Mouse (Mus musculus) gastrocnemius, adult 2 months (tissue): ENCODE data around the gene Adamtsl1. TPM values are rescaled to one million over a fixed set of nuclear protein-coding genes. Genes with fewer than 3 reads are reported as not detected.

Experiments
- DNase-seq: peaks from one replicate; pipeline ENCODE4 v3.0.0; 2022
- H3K27ac ChIP-seq: fragments of 200-600 bp; 2 replicates; pipeline ENCODE4 v1.8.1; 2022; ENCODE audit warnings: mild to moderate bottlenecking
- H3K4me3 ChIP-seq: fragments of 200-600 bp; 2 replicates; pipeline ENCODE4 v1.8.1; 2022; ENCODE audit warnings: mild to moderate bottlenecking, moderate library complexity
- CTCF ChIP-seq: fragments of 200-600 bp; IDR thresholded peaks from 2 replicates; pipeline ENCODE4 v1.8.1; 2022; ENCODE audit warnings: antibody characterized with exemption, mild to moderate bottlenecking, moderate library complexity
- intact Hi-C: fragments of 180-260 bp; cut with DNase I; formaldehyde crosslinking; loops from one replicate; pipeline ENCODE4 v1.15.1; 2025
- total RNA-seq, 2 experiments: library from RNA; stranded (reverse); gene quantifications; 2 replicates each; pipeline ENCODE4 v1.2.3; 2021

Adamtsl1 gene
- total RNA-seq, 2 experiments from 2014 or later = 5.7 to 5.9 TPM

DNA sequence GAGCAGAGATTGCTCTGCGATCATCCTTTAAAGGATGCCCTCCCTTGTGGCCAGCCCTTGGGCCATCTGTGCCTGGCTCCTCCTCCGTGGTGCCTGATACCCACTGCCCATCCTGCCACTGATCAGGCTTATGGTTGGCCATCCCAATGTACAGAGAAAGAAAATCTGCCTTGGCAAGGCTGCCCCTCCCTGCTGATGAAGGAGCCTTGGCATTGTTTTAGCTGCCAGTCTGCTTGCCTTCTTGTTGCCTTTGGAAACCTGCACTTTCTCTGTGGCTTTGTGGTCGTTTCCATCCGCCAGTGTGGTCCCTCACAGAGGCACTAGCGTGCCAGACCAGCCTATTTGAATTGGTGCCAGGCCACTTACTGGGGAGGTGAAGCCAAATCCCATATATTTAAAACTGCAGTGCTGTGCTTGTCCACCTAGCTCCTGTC, 323.6 kb downstream of the Adamtsl1 start:
- Histone ChIP-seq H3K4me3 (no peak overlapping the region), H3K27ac (no peak overlapping the region)
- TF ChIP-seq CTCF = no peak
- no peak for DNase-seq
- intact Hi-C loops = no loop called here

DNA sequence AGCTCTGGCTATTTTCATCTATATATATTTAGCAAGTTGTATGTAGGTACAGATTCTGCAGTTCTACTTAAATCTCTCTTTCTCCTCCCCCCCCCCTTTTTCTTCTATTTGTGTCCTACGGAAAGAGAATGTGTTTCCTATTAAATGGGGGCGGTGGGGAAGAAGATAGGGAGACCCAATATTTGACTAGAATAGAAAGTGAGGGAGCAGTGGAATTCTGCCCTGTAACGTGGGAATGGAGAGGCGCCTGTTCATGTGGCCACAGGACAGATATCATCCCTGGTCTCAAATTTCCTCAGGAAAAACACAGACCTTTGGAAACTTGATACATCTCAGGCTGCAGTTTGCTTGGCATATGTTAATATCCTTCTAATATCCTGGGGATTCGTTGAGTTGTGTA, 324.1 kb downstream of the Adamtsl1 start:
- H3K27ac ChIP-seq = no peak overlapping the region
- intact Hi-C loops = no loop called here
- TF ChIP-seq CTCF = no peak
- DNase-seq = no peak
- H3K4me3 ChIP-seq = no peak overlapping the region

DNA sequence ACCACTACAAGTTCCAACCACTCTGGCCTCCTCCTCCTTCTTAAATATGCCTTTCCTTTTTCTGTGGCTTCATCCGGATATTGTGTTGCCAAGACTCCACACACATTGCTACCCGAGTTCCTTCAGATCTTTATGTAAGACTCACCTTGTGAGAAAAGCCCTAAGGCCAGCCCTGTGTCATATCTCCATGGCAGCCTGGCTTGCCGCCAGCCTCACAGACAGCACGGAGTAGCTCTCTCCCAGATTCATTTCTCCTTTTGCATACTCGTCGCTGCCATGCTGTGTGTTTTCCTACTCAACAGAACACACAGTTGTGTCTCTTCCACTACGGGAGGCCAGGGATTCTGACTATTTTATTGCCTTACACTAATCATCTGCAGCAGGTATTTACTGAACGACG, 328.1 kb downstream of the Adamtsl1 start:
- Histone ChIP-seq H3K4me3 (no peak overlapping the region), H3K27ac (no peak overlapping the region)
- intact Hi-C loops = no loop called here
- TF ChIP-seq CTCF = no peak
- DNase-seq = peak; percentile 19

DNA sequence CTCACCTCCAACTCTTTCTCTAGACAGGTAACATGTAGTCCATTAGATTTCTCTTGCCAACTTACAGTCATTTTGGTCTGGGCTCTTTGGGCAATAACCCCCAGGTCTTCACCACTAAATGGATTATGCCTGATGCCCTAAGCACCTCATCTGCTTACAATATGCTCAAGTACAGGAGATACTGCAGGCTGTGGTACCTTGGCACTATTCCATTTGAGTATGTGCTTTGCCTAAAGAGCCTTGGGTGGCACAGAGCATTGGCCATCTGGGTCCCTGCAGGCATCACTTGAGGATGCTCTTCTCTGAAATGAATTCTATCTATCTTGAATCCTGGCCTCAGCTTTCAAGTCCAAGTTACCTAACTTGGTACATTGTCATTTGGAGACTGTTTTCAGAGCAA, 330.4 kb downstream of the Adamtsl1 start:
- intact Hi-C loops = no loop called here
- H3K4me3 ChIP-seq = no peak overlapping the region
- no peak overlapping the region for H3K27ac ChIP-seq
- no peak for DNase-seq
- TF ChIP-seq CTCF = no peak

DNA sequence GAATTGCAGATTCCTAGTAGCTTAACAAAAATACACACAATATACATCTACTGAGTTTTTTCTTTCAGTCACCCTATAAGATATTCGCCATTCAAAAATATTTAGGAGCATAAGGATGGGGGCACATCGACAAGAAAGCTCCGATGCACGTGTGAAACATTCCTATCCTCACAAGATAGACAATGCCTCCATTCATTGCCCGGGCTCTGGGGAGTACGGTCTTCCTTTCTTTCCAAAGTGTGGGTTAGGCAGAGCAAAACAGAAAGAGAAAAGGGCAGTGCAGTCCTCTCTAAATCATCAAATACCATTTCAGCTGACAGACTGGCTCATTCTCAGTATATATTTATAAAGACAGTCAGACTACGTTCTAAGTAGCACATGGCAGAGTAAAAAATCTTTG, 332.0 kb downstream of the Adamtsl1 start:
- Histone ChIP-seq H3K4me3 (no peak overlapping the region), H3K27ac (no peak overlapping the region)
- TF ChIP-seq CTCF = no peak
- intact Hi-C loops = no loop called here
- no peak for DNase-seq

DNA sequence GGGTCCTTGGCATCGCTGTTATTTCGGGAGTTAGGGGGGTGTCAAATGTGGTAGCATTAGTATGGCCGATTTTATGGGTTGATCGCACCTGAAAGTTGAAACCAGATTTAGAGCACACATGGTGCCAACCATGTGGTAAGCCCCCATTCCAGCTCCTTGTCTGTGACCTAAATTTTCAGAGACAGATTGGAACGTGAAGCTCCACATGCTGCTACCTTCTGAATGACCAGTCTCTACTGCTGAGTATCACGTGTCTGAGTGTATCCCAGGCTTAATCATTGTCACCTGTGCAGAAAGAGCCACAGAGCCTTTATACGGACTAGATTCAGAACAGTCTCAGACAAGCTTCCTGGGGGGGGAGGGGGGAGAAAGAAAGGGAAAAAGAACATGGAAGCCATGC, 339.4 kb downstream of the Adamtsl1 start:
- no peak overlapping the region for H3K4me3 ChIP-seq
- intact Hi-C loops = no loop called here
- no peak for DNase-seq
- no peak for TF ChIP-seq CTCF
- H3K27ac ChIP-seq = no peak overlapping the region

DNA sequence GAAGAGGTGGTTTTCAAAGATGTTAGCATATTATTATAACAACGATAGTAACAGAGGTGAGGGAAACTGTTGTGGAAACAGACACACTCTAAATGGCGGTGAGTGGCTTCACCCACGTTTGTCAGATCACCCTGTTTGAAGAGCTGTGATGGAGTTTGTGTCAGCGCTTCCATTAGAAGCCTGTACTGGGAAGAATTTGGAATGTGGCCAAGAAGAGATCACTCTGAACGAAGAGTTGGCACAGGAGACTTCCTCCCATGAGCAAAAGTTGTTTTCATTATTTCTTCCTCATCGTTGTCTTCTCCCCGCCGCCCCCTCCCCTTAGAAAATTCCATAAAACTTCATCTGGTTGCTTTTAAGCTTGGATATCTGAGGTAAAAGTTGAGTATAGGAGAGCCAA, 340.5 kb downstream of the Adamtsl1 start:
- TF ChIP-seq CTCF = no peak
- Histone ChIP-seq H3K27ac (no peak overlapping the region), H3K4me3 (no peak overlapping the region)
- DNase-seq = no peak
- intact Hi-C loops = no loop called here

DNA sequence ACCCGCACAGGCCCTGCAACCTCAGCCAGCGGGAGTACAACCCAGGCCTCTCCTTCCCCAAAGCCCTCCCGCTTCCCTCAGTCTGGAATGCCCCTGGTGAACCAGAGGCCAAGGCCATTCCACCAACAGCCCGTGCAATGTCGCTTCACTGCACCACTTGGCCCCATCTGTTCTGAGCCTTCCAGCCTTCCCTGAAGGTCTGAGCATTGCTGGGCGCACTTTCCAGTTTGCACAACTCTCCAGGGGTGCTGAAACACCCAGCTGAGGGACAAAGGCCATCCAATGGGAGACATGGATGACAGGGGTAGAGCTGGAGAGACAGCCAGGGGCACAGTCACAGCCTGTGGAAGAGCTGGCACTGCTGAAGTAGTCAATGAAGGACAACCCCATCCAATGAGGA, 365.4 kb downstream of the Adamtsl1 start:
- TF ChIP-seq CTCF = no peak
- DNase-seq = no peak
- intact Hi-C loops = no loop called here
- H3K27ac ChIP-seq = no peak overlapping the region
- H3K4me3 ChIP-seq = no peak overlapping the region

DNA sequence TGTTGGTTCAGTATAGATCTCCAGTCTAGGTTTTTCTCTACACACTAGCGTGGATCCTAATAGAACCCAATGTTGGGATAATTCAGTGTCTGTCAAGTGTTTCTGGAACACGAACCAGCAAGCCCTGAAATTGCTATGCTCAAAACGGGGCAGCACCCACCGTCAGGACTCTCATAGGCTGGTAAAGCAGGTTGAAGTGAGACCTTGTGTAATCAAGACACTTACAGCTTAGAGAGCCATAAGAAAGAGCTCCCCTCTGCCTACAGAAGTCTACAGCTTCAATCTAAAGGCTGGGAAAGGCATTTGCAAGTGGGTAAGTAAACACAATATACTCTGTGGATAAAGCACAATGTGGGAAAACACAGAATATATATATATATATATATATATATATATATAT, 367.3 kb downstream of the Adamtsl1 start:
- Histone ChIP-seq H3K4me3 (no peak overlapping the region), H3K27ac (no peak overlapping the region)
- DNase-seq = no peak
- no peak for TF ChIP-seq CTCF
- intact Hi-C loops = no loop called here

DNA sequence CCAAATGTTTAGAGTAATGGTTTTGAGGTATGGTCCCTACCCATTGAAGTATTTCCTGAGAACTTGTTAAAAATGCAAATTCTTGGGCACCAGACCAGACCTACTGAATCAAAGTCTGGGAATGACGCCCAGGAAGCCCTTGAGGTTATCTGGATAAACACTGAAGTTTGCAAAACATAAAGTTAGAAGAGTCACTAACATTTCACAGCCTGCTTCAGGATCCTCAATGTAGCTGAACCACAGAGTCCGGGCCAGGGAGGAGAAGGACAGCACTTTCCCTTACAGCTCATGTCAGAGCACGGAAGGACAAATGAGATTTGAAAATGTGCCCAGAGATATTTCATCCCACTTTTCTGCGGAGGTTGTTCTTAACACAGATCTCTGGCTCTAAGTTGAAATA, 370.1 kb downstream of the Adamtsl1 start:
- no peak for DNase-seq
- intact Hi-C loops = no loop called here
- no peak overlapping the region for H3K4me3 ChIP-seq
- TF ChIP-seq CTCF = no peak
- no peak overlapping the region for H3K27ac ChIP-seq

DNA sequence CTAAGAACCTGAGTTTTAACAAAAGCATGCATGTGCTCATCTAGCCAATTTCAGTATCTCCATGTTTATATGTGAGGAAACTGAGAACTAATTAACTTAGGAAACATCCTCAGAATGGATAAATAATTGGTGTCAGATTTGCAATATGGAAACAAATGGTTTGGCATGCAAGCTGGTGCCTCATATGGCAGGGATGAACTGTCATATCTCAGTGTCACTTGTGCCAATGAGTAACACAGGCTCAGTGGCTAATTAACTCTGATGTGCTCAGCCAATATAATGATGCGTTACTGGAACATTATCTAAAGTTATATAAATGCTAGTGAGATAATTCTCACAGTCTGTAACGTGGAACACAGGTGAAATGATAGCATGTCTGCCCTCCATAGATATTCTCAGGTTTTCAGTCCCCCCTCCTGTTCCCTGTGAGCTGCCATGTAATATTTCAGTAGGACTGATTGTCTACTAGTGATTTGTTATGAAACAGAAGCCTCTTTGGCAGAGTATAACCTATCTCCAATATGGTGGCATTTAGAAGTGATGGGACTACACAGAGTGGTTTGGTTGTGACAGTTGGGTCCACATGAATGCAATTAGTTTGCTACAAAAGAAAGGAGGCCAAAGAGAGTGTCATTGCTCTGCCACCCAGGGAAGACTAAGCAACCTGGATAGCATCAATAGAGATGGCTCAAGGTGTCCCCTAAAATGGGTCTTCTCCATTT, 376.1 kb downstream of the Adamtsl1 start:
- intact Hi-C loops = no loop called here
- Histone ChIP-seq H3K4me3 (no peak overlapping the region), H3K27ac (no peak overlapping the region)
- TF ChIP-seq CTCF = no peak
- DNase-seq = no peak

DNA sequence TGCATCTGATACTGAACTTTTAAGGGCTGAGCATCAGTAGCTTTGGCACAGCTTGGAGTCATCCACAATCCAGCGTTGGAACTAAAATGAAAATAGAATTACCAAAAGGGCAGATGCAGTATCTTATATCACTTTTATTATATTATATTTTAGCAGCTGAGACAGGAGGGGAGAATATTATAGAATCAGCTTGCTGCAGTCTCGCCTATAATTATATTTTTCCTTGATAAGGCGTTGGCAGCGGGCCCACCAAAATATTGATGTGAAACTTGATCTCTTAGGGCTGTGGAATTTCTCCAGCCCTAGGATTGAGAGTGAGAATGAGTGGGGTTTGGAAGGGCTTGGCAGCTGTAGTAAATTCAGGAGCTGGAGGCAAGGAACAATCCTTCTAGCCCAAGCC, 387.3 kb downstream of the Adamtsl1 start:
- no peak overlapping the region for H3K27ac ChIP-seq
- no peak for DNase-seq
- intact Hi-C loops = no loop called here
- no peak overlapping the region for H3K4me3 ChIP-seq
- TF ChIP-seq CTCF = no peak

DNA sequence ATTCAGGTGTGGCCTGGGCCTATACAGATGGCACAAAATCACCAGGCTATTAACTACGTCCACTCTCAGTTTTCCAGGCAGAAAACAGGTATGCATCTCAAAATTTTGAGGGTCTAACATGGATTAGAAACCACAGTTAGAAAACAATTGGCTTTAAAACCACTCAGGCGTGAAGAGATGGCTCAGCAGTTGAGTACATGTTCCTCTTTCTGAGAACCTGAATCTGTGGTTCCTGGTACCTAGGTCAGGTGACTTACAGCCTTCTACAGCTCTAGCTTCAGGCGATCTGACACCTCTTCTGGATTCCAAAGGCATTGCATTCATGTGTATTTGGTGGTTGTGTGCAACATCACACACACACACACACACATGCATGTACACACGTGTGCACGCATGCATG, 390.2 kb downstream of the Adamtsl1 start:
- intact Hi-C loops = no loop called here
- Histone ChIP-seq H3K4me3 (no peak overlapping the region), H3K27ac (no peak overlapping the region)
- DNase-seq = no peak
- no peak for TF ChIP-seq CTCF

DNA sequence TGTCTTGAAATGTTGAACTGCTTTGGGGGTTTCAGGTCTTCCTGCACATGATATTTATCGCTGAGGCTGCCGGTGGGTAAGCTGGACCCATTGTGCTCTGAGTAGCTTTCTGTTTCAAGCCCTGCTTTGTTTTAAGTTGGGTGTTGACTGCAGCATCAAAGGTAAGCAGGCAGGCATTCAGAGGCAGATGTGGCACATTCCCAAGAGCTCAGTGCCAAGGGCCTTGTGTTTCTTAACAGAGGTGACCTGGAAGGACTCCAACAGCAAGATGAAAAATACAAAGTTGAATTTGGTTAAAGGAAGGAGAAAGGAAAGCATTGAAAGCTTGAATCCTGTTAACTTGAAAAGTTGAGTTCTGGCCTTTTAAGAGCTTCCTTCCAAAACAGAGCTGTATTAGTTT, 402.1 kb downstream of the Adamtsl1 start:
- TF ChIP-seq CTCF = no peak
- intact Hi-C loops = no loop called here
- DNase-seq = no peak
- no peak overlapping the region for H3K27ac ChIP-seq
- H3K4me3 ChIP-seq = no peak overlapping the region
